Mouse (Mus musculus) mouse trophoblast stem cell (cell line): ENCODE measurements around the gene Got2.

Experiments used
- in situ Hi-C, 2 experiments: fragments of 300-500 bp; cut with MseI, MboI; formaldehyde crosslinking; loops; 2 replicates in 1 of 2; 3 replicates in 1 of 2; pipeline ENCODE4 v1.15.1; 2025

Gene Got2

DNA sequence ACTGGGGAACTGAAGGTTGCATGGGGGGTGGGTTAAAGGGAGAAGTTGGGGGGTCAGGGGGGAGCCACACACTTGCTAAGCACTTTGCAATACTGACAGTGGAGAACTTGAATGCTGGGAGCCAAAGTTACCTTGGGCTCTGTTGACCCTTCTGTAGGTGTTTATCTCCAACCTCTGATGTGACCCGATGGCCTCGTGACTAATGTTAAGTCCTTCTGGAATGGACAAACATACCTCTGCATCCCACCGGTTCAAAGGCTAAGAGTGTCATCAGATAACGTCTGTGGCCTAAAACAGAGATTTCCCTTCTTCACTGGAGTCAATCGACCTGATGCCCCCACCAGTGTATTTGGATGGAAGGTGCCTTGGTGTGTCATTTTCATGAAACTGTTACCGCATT, 67.1 kb downstream of the Got2 start:
- in situ Hi-C loops = no loop called here

GRCm38 (mm10) chr8:95818211-95818610, 70.1 kb downstream of the Got2 start:
- in situ Hi-C loops = no loop called here

- in situ Hi-C loops = no loop called here
Observed at GRCm38 (mm10) chr8:95817597-95817996, 70.8 kb downstream of the Got2 start.

DNA sequence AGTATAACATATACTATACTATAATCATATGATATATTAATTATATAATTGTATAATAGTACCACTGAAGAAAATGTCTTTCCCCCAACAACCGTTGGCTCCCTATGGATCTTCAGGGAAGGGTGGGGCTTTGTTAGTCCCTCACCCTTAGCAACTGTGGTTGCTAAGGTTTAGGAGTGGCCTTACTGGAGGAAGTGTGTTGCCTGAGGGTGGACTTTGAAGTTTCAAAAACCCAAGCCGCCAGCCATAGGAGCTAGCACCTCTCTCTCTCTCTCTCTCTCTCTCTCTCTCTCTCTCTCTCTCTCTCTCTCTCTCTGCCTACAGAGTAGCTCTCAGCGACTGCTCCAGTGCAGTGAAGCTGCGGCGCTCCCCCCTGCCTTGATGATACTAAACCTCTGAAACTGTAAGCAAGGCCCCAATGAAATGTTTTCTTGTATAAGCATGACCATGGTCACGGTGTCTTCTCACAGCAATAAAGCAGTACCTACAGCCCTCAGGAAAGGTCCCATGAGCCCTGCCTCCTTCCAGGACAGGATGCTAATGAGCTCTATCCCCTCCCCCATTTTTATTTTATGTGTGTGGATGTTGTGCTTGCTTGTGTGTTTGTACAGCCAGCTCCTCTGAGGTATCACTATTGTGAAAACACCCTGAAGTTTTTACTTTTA, 72.2 kb downstream of the Got2 start:
- in situ Hi-C loops = no loop called here
